Mouse (Mus musculus) cerebellum, postnatal 14 days (tissue): Measurements from ENCODE around the gene Trim26.

ENCODE experiments used
- DNase-seq, 2 experiments: peaks; one replicate each; pipeline ENCODE4 v3.0.0; 2021; ENCODE audit warnings: mixed read lengths in 2 of 2

Trim26 gene

GRCm38 (mm10) chr17:36900691-36901090 is 63.8 kb downstream of the Trim26 start:
- DNase-seq = no peak

- DNase-seq = no peak
Observed at GRCm38 (mm10) chr17:36903651-36904050, 66.7 kb downstream of the Trim26 start.

- no peak for DNase-seq
Observed at GRCm38 (mm10) chr17:36908235-36908634, 71.3 kb downstream of the Trim26 start.
